Mouse (Mus musculus): ENCODE results near the gene Ankzf1. TPM values are rescaled to one million over a fixed set of nuclear protein-coding genes. Genes with fewer than 3 reads are reported as not detected.

The Ankzf1 gene
- polyA plus RNA-seq, 1 experiment from 2014 or later, result 14.9 TPM

- DNase-seq (ENCODE audit: low spot score) (peak; percentile 74), ATAC-seq (ENCODE audit: low FRiP score) (peak; percentile 89)
- peak within 1 kb of the TSS; percentile 95 for H3K4me2 ChIP-seq (replicated peaks; ENCODE audit: low read depth, low read length)
- peak within 1 kb of the TSS; percentile 74 for H3K27ac ChIP-seq (ENCODE audit: low read depth, low read length)
- WGBS, result 1% methylated on average over 59 of the region's 64 CpGs
- no peaks in the 10 kb centered on the region for H3K9me3 ChIP-seq (ENCODE audit: control insufficient read depth, low read length)
- peak within 1 kb of the TSS; percentile 80 for H3K9ac ChIP-seq (ENCODE audit: low read depth, low read length)
- H3K27me3 ChIP-seq (ENCODE audit: control insufficient read depth, insufficient read depth, low read length), result no peaks in the 10 kb centered on the region
- no peaks in the 10 kb centered on the region for H3K36me3 ChIP-seq (ENCODE audit: control insufficient read depth, insufficient read depth, low read length)
- H3K4me1 ChIP-seq (replicated peaks; ENCODE audit: control insufficient read depth, insufficient read depth, low read length), result peaks cover 3% of the 10 kb centered on the region; the same call in 1 of the 2 replicates
- H3K4me3 ChIP-seq (ENCODE audit: low read depth, low read length), result peak within 1 kb of the TSS; percentile 60
Measured at GRCm38 (mm10) chr1:75236117-75237050, 44.4 kb downstream of the Ankzf1 start, which contains the start of gene Dnajb2. Gene Dnajb2 (plus strand): TSS chr1:75236406.

- H3K9ac ChIP-seq (ENCODE audit: low read depth, low read length), result no peak overlapping the region
- no peak overlapping the region for H3K4me3 ChIP-seq (ENCODE audit: low read depth, low read length)
- no peaks in the 10 kb centered on the region for H3K9me3 ChIP-seq (ENCODE audit: control insufficient read depth, low read length)
- no peaks in the 10 kb centered on the region for H3K36me3 ChIP-seq (ENCODE audit: control insufficient read depth, insufficient read depth, low read length)
- H3K27me3 ChIP-seq (ENCODE audit: control insufficient read depth, insufficient read depth, low read length), result no peaks in the 10 kb centered on the region
- H3K4me2 ChIP-seq (replicated peaks; ENCODE audit: low read depth, low read length), result no peak overlapping the region
- DNase-seq (ENCODE audit: low spot score) (no peak), ATAC-seq (ENCODE audit: low FRiP score) (no peak)
- 85% methylated on average over 10 of the region's 10 CpGs for WGBS
- no peak overlapping the region for H3K27ac ChIP-seq (ENCODE audit: low read depth, low read length)
- H3K4me1 ChIP-seq (replicated peaks; ENCODE audit: control insufficient read depth, insufficient read depth, low read length), result peaks cover 3% of the 10 kb centered on the region; the same call in 1 of the 2 replicates
Measured at GRCm38 (mm10) chr1:75239591-75239990, 47.6 kb downstream of the Ankzf1 start.

GRCm38 (mm10) chr1:75243411-75243810, 51.5 kb downstream of the Ankzf1 start:
- no peaks in the 10 kb centered on the region for H3K4me1 ChIP-seq (replicated peaks; ENCODE audit: control insufficient read depth, insufficient read depth, low read length)
- H3K9ac ChIP-seq (ENCODE audit: low read depth, low read length), result no peak overlapping the region
- no peaks in the 10 kb centered on the region for H3K27me3 ChIP-seq (ENCODE audit: control insufficient read depth, insufficient read depth, low read length)
- H3K36me3 ChIP-seq (ENCODE audit: control insufficient read depth, insufficient read depth, low read length), result no peaks in the 10 kb centered on the region
- ATAC-seq (ENCODE audit: low FRiP score) (no peak), DNase-seq (ENCODE audit: low spot score) (no peak)
- H3K9me3 ChIP-seq (ENCODE audit: control insufficient read depth, low read length), result no peaks in the 10 kb centered on the region
- no peak overlapping the region for H3K4me2 ChIP-seq (replicated peaks; ENCODE audit: low read depth, low read length)
- no peak overlapping the region for H3K4me3 ChIP-seq (ENCODE audit: low read depth, low read length)
- WGBS, result 90% methylated on average over 14 of the region's 14 CpGs
- no peak overlapping the region for H3K27ac ChIP-seq (ENCODE audit: low read depth, low read length)

GRCm38 (mm10) chr1:75244175-75244826, 52.4 kb downstream of the Ankzf1 start:
- Histone ChIP-seq H3K4me3 (ENCODE audit: low read depth, low read length) (no peak overlapping the region), H3K9me3 (ENCODE audit: control insufficient read depth, low read length) (no peaks in the 10 kb centered on the region), H3K4me2 (replicated peaks; ENCODE audit: low read depth, low read length) (no peak overlapping the region), H3K27ac (ENCODE audit: low read depth, low read length) (no peak overlapping the region), H3K36me3 (ENCODE audit: control insufficient read depth, insufficient read depth, low read length) (no peaks in the 10 kb centered on the region), H3K9ac (ENCODE audit: low read depth, low read length) (no peak overlapping the region), H3K27me3 (ENCODE audit: control insufficient read depth, insufficient read depth, low read length) (no peaks in the 10 kb centered on the region), H3K4me1 (replicated peaks; ENCODE audit: control insufficient read depth, insufficient read depth, low read length) (no peaks in the 10 kb centered on the region)
- 88% methylated on average over 12 of the region's 12 CpGs for WGBS
- ATAC-seq (ENCODE audit: low FRiP score) (0 out of 2 replicates have a peak, but pooled peaks have one; percentile 14), DNase-seq (ENCODE audit: low spot score) (no peak)

GRCm38 (mm10) chr1:75244836-75245235, 52.9 kb downstream of the Ankzf1 start:
- Histone ChIP-seq H3K9ac (ENCODE audit: low read depth, low read length) (no peak overlapping the region), H3K4me3 (ENCODE audit: low read depth, low read length) (no peak overlapping the region), H3K27ac (ENCODE audit: low read depth, low read length) (no peak overlapping the region), H3K36me3 (ENCODE audit: control insufficient read depth, insufficient read depth, low read length) (no peaks in the 10 kb centered on the region), H3K4me1 (replicated peaks; ENCODE audit: control insufficient read depth, insufficient read depth, low read length) (no peaks in the 10 kb centered on the region), H3K9me3 (ENCODE audit: control insufficient read depth, low read length) (no peaks in the 10 kb centered on the region), H3K27me3 (ENCODE audit: control insufficient read depth, insufficient read depth, low read length) (no peaks in the 10 kb centered on the region), H3K4me2 (replicated peaks; ENCODE audit: low read depth, low read length) (no peak overlapping the region)
- 7% methylated on average over 4 of the region's 4 CpGs for WGBS
- DNase-seq (ENCODE audit: low spot score), result peak; percentile 58
- ATAC-seq (ENCODE audit: low FRiP score), result peak; percentile 56

- H3K27me3 ChIP-seq (ENCODE audit: control insufficient read depth, insufficient read depth, low read length), result no peaks in the 10 kb centered on the region
- 77% methylated on average over 16 of the region's 16 CpGs for WGBS
- no peak overlapping the region for H3K9ac ChIP-seq (ENCODE audit: low read depth, low read length)
- no peak overlapping the region for H3K4me2 ChIP-seq (replicated peaks; ENCODE audit: low read depth, low read length)
- no peak overlapping the region for H3K4me3 ChIP-seq (ENCODE audit: low read depth, low read length)
- DNase-seq (ENCODE audit: low spot score) (no peak), ATAC-seq (ENCODE audit: low FRiP score) (no peak)
- H3K27ac ChIP-seq (ENCODE audit: low read depth, low read length), result no peak overlapping the region
- no peaks in the 10 kb centered on the region for H3K36me3 ChIP-seq (ENCODE audit: control insufficient read depth, insufficient read depth, low read length)
- 0 out of 2 replicates have a peak, but pooled peaks cover 2% of the 10 kb centered on the region for H3K4me1 ChIP-seq (replicated peaks; ENCODE audit: control insufficient read depth, insufficient read depth, low read length)
- no peaks in the 10 kb centered on the region for H3K9me3 ChIP-seq (ENCODE audit: control insufficient read depth, low read length)
Measured at GRCm38 (mm10) chr1:75247071-75247930, 55.4 kb downstream of the Ankzf1 start.

- Histone ChIP-seq H3K36me3 (ENCODE audit: control insufficient read depth, insufficient read depth, low read length) (no peaks in the 10 kb centered on the region), H3K9ac (ENCODE audit: low read depth, low read length) (no peak overlapping the region), H3K4me3 (ENCODE audit: low read depth, low read length) (no peak overlapping the region), H3K4me2 (replicated peaks; ENCODE audit: low read depth, low read length) (no peak overlapping the region), H3K27me3 (ENCODE audit: control insufficient read depth, insufficient read depth, low read length) (peaks cover 4% of the 10 kb centered on the region; the same call in 1 of the 2 replicates), H3K27ac (ENCODE audit: low read depth, low read length) (no peak overlapping the region), H3K4me1 (replicated peaks; ENCODE audit: control insufficient read depth, insufficient read depth, low read length) (0 out of 2 replicates have a peak, but pooled peaks cover 2% of the 10 kb centered on the region), H3K9me3 (ENCODE audit: control insufficient read depth, low read length) (no peaks in the 10 kb centered on the region)
- ATAC-seq (ENCODE audit: low FRiP score), result 0 out of 2 replicates have a peak, but pooled peaks have one; percentile 3
- 64% methylated on average over 9 of the region's 9 CpGs for WGBS
- no peak for DNase-seq (ENCODE audit: low spot score)
Measured at GRCm38 (mm10) chr1:75248041-75248772, 56.3 kb downstream of the Ankzf1 start.

All from hindbrain, embryonic 11.5 days (tissue).